Mouse (Mus musculus): ENCODE measurements around the gene 4930519P11Rik.

GRCm38 (mm10) chr2:154614841-154615576, 1.8 kb upstream of the 4930519P11Rik start:
- no peak for TF ChIP-seq CTCF (IDR thresholded peaks at IDR 0.05; ENCODE audit: low read depth)
- no peak for TF ChIP-seq EP300 (IDR thresholded peaks at IDR 0.05; ENCODE audit: low read depth)

All from heart, postnatal 0 days (tissue).